Mouse (Mus musculus) brain, embryonic 14.5 days (tissue): ENCODE measurements around the gene 4921511M17Rik.
"Not testable (repeated sequence)": the region's sequence is repeated elsewhere in the genome, so short reads cannot be mapped to it uniquely, and the experiment has no call there.

ENCODE experiments used
- CTCF ChIP-seq: fragments of 200-500 bp; IDR thresholded peaks from 2 replicates; pipeline ENCODE4 v1.5.1; 2012; ENCODE audit warnings: inconsistent platforms, mild to moderate bottlenecking, moderate library complexity, borderline replicate concordance; ENCODE audit not compliant: insufficient read depth, insufficient read length; ENCODE audit errors: extremely low read depth
- POLR2A ChIP-seq: fragments of 200-500 bp; IDR thresholded peaks from 2 replicates; pipeline ENCODE4 v1.6.1; 2012; ENCODE audit warnings: mild to moderate bottlenecking, inconsistent platforms, borderline replicate concordance; ENCODE audit not compliant: poor library complexity, insufficient read depth, insufficient read length, severe bottlenecking; ENCODE audit errors: extremely low read depth

DNA sequence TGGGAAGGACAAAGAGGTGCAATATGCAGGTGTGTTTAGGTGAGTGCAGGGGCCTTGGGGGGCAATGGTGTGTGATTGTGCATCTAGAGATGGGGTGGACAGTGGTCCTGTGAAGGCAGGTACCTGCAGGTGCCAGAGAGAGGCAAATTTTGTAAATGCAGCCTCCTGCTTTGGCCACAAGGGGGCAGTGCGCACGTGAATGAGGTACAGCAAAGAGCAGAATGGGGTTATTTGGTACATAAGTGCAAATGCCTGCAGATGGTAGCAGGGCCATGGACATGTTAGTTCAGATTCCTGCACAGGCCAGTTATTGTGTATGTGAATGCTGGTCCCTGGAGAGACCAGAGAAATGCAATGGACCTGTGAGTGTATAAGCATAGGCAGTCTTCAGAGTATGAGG, 56.7 kb downstream of the 4921511M17Rik start:
- TF ChIP-seq POLR2A, CTCF: not testable (repeated sequence)
